ENCODE assay signal across 19 mouse cellular contexts in genomic region chr15:83417916-83418315, GRCm38 (mm10). TPM values are rescaled to one million over a fixed set of nuclear protein-coding genes. Genes with fewer than 3 reads are reported as not detected.
DNase-seq lines count a peak whose midpoint lies in the region; ATAC-seq and TF ChIP-seq lines count a peak whose summit lies in the region.
"Had no signal": no experiment of that assay in that cellular context is flagged by ENCODE, and none has a peak within 500 bp of the region (broad histone marks: within the 10 kb centered on the region; RNA-seq: fewer than 3 reads in every experiment).

No protein-coding gene starts in this region.

- peaks cover 27 to 48% of the 10 kb centered on the region in 2 experiments for H3K4me1 ChIP-seq in heart, embryonic 14.5 days (ENCODE audit: control insufficient read depth in 2 of 2, insufficient read depth in 2 of 2, low read length in 2 of 2)
- peaks cover 68% of the 10 kb centered on the region for H3K4me1 ChIP-seq in liver, embryonic 12.5 days
- H3K4me1 ChIP-seq in liver, embryonic 11.5 days (replicated peaks; ENCODE audit: control insufficient read depth, insufficient read depth, low read length) = peaks cover 43% of the 10 kb centered on the region
- H3K4me1 ChIP-seq: intestine, embryonic 15.5 days; limb, embryonic 12.5 days; midbrain, embryonic 15.5 days had no signal

- peak overlapping the region; percentile 27; the same call in 1 of the 2 replicates for H3K9ac ChIP-seq in heart, embryonic 14.5 days (ENCODE audit: low read length)
- peak overlapping the region; percentile 14; the same call in 1 of the 2 replicates for H3K9ac ChIP-seq in liver, embryonic 12.5 days
- no peak overlapping the region for H3K9ac ChIP-seq in liver, embryonic 11.5 days (ENCODE audit: low read depth, low read length)
- H3K9ac ChIP-seq: forebrain, embryonic 13.5 days; hindbrain, embryonic 14.5 days; intestine, embryonic 15.5 days; limb, embryonic 12.5 days; lung, embryonic 15.5 days; midbrain, embryonic 15.5 days had no signal

- no peak; the same call in 1 of the 2 replicates for ATAC-seq in heart, embryonic 14.5 days (ENCODE audit: insufficient number of reproducible peaks, insufficient read depth, low FRiP score, low read depth)
- ATAC-seq in liver, embryonic 12.5 days = no peak
- no peak for ATAC-seq in liver, embryonic 11.5 days (replicated peaks; ENCODE audit: low FRiP score)
- ATAC-seq: forebrain, embryonic 13.5 days; intestine, embryonic 15.5 days; midbrain, embryonic 15.5 days had no signal

- no peak overlapping the region for H3ac ChIP-seq in myocyte (ENCODE audit: control insufficient read depth, insufficient read length)

- H3K27me3 ChIP-seq in heart, embryonic 14.5 days (ENCODE audit: control insufficient read depth, insufficient read depth, low read length) = no peaks in the 10 kb centered on the region
- H3K27me3 ChIP-seq in liver, embryonic 12.5 days (replicated peaks) = no peaks in the 10 kb centered on the region
- H3K27me3 ChIP-seq in liver, embryonic 11.5 days (replicated peaks; ENCODE audit: control insufficient read depth, insufficient read depth, low read length) = no peaks in the 10 kb centered on the region
- H3K27me3 ChIP-seq in myocyte (ENCODE audit: control insufficient read depth, insufficient read depth, insufficient read length) = no peaks in the 10 kb centered on the region
- H3K27me3 ChIP-seq: CH12.LX; forebrain, embryonic 13.5 days; intestine, embryonic 15.5 days; limb, embryonic 12.5 days; lung, embryonic 15.5 days; midbrain, embryonic 15.5 days had no signal

- peak overlapping the region; percentile 4 to 66 for H3K27ac ChIP-seq in heart, embryonic 14.5 days (replicated peaks in 1 of 2; ENCODE audit: control insufficient read depth in 1 of 2, insufficient read depth in 1 of 2, low read depth in 2 of 2, low read length in 2 of 2)
- peak overlapping the region; percentile 79 for H3K27ac ChIP-seq in liver, embryonic 12.5 days
- no peak overlapping the region for H3K27ac ChIP-seq in liver, embryonic 11.5 days (ENCODE audit: low read depth, low read length)
- H3K27ac ChIP-seq: forebrain, embryonic 13.5 days; hindbrain, embryonic 14.5 days; intestine, embryonic 15.5 days; limb, embryonic 12.5 days; lung, embryonic 15.5 days; midbrain, embryonic 15.5 days had no signal

- no peaks in the 10 kb centered on the region for H3K9me3 ChIP-seq in heart, embryonic 14.5 days (ENCODE audit: control insufficient read depth, low read length)
- no peaks in the 10 kb centered on the region for H3K9me3 ChIP-seq in liver, embryonic 12.5 days (replicated peaks)
- H3K9me3 ChIP-seq in liver, embryonic 11.5 days (ENCODE audit: control insufficient read depth, low read length) = no peaks in the 10 kb centered on the region
- H3K9me3 ChIP-seq: forebrain, embryonic 13.5 days; intestine, embryonic 15.5 days; limb, embryonic 12.5 days; lung, embryonic 15.5 days; midbrain, embryonic 15.5 days had no signal

- peaks cover 99% of the 10 kb centered on the region for H3K79me2 ChIP-seq in myocyte (ENCODE audit: control insufficient read depth, insufficient read depth)

- DNase-seq in adrenal gland, adult 8-10 months = peak; percentile 39
- DNase-seq in adrenal gland, adult 18-20 months (ENCODE audit: low spot score in 2 of 2) = no peak
- no peak for DNase-seq in heart, adult 8-10 months (ENCODE audit: low spot score)
- no peak for DNase-seq in liver, embryonic 11.5 days (ENCODE audit: low spot score)
- DNase-seq in c-Kit-positive CD71-positive TER-119-positive erythroid progenitor cells, embryonic 14.5 days (ENCODE audit: low spot score) = no peak
- DNase-seq: cerebellum, adult 11 months; cerebellum, postnatal 25 days; gastrocnemius, postnatal 36 days; thymus, adult 18-20 months had no signal

- no peaks in the 10 kb centered on the region for H3K36me3 ChIP-seq in heart, embryonic 14.5 days (ENCODE audit: control insufficient read depth, insufficient read depth, low read length)
- H3K36me3 ChIP-seq in liver, embryonic 12.5 days = no peaks in the 10 kb centered on the region; the same call in 1 of the 2 replicates
- H3K36me3 ChIP-seq in liver, embryonic 11.5 days (ENCODE audit: control insufficient read depth, insufficient read depth, low read length) = no peaks in the 10 kb centered on the region
- H3K36me3 ChIP-seq in myocyte (ENCODE audit: control insufficient read depth, insufficient read depth) = no peaks in the 10 kb centered on the region
- H3K36me3 ChIP-seq: intestine, embryonic 15.5 days; limb, embryonic 12.5 days; lung, embryonic 15.5 days; midbrain, embryonic 15.5 days had no signal

- no peak overlapping the region for H3K4me2 ChIP-seq in heart, embryonic 14.5 days (ENCODE audit: low read length)
- no peak overlapping the region for H3K4me2 ChIP-seq in liver, embryonic 12.5 days
- H3K4me2 ChIP-seq in liver, embryonic 11.5 days = no peak overlapping the region
- peak overlapping the region; percentile 69 for H3K4me2 ChIP-seq in myocyte (ENCODE audit: low read depth)
- H3K4me2 ChIP-seq: forebrain, embryonic 13.5 days; hindbrain, embryonic 14.5 days; intestine, embryonic 15.5 days; limb, embryonic 12.5 days; lung, embryonic 15.5 days; midbrain, embryonic 15.5 days had no signal

- WGBS in heart, embryonic 14.5 days = 68% methylated on average over 6 of the region's 6 CpGs
- 86% methylated on average over 6 of the region's 6 CpGs for WGBS in liver, embryonic 12.5 days (ENCODE audit: insufficient replicate concordance)
- WGBS in liver, embryonic 11.5 days = 88% methylated on average over 6 of the region's 6 CpGs

- no peak overlapping the region for H3K4me3 ChIP-seq in heart, embryonic 14.5 days (ENCODE audit: control insufficient read depth in 1 of 2, insufficient read depth in 1 of 2, low read depth in 1 of 2, low read length in 2 of 2)
- H3K4me3 ChIP-seq in liver, embryonic 12.5 days = no peak overlapping the region
- H3K4me3 ChIP-seq in liver, embryonic 11.5 days (ENCODE audit: low read depth, low read length) = no peak overlapping the region
- no peak overlapping the region for H3K4me3 ChIP-seq in myocyte
- H3K4me3 ChIP-seq: forebrain, embryonic 13.5 days; intestine, embryonic 15.5 days; limb, embryonic 12.5 days; lung, embryonic 15.5 days; midbrain, embryonic 15.5 days had no signal

- TF ChIP-seq POLR2A in myocyte (IDR thresholded peaks at IDR 0.05; ENCODE audit: insufficient read length, low read depth) = no peak

TF ChIP-seq in myocyte, 11 proteins besides CTCF, POLR2A, EP300 and RAD21:
- TF ChIP-seq POLR2AphosphoS2 (IDR thresholded peaks at IDR 0.05; ENCODE audit: insufficient read length, low read depth) (no peak), MYOD1 (IDR thresholded peaks at IDR 0.05; ENCODE audit: control insufficient read depth in 1 of 3, insufficient read length in 2 of 3, low read depth in 2 of 3) (no peak), TCF12 (IDR thresholded peaks at IDR 0.05; ENCODE audit: insufficient read depth, poor library complexity, severe bottlenecking) (no peak), SRF (IDR thresholded peaks at IDR 0.05; ENCODE audit: control insufficient read depth, insufficient read length, low read depth) (no peak), MAX (IDR thresholded peaks at IDR 0.05; ENCODE audit: low read depth) (no peak), E2F4 (IDR thresholded peaks at IDR 0.05; ENCODE audit: insufficient read depth) (no peak), TCF3 (IDR thresholded peaks at IDR 0.05; ENCODE audit: insufficient read length, low read depth) (no peak), USF1 (IDR thresholded peaks at IDR 0.05; ENCODE audit: low read depth) (no peak), REST (IDR thresholded peaks at IDR 0.05; ENCODE audit: insufficient read depth, insufficient read length) (no peak), MYOG (IDR thresholded peaks at IDR 0.05; ENCODE audit: control insufficient read depth in 1 of 3, insufficient read depth in 1 of 3, insufficient read length in 2 of 3, low read depth in 2 of 3) (no peak), CEBPB (IDR thresholded peaks at IDR 0.05; ENCODE audit: insufficient read depth, poor library complexity, severe bottlenecking) (no peak)

RNA-seq across cellular contexts. Expression of gene Pacsin2, which starts 46.5 kb away (rescaled TPM):
- 100 to 1,000 TPM in 2 of 4 experiments, 10 to 100 TPM in 2; 88.4 to 126 (median 102) TPM for total RNA-seq in adrenal gland, adult 8-10 months (2022)
- 10 to 100 TPM; 88.9 to 94.8 TPM for total RNA-seq in adrenal gland, adult 18-20 months (2021)
- polyA plus RNA-seq in heart, embryonic 14.5 days (2014; fragmentation: Nextera tagmentation; extraction: Ambion mirVana) = 53.0 and 53.3 TPM in 2 replicates
- 100 to 1,000 TPM; 209 to 267 (median 247) TPM for total RNA-seq in heart, adult 8-10 months (2022)
- 65.1 and 68.4 TPM in 2 replicates for polyA plus RNA-seq in liver, embryonic 12.5 days (2016; fragmentation: Nextera tagmentation; extraction: Ambion mirVana)
- 82.9 and 89.3 TPM in 2 replicates for polyA plus RNA-seq in liver, embryonic 11.5 days (2014; fragmentation: Nextera tagmentation; extraction: Ambion mirVana)
- 122 TPM for polyA plus RNA-seq in myocyte (2012; fragmentation: generic; extraction: Trizol)
